Mouse (Mus musculus) CH12.LX (cell line): ENCODE data around the gene Tmem231.

Source experiments
- CTCF ChIP-seq, 2 experiments: IDR thresholded peaks in 1 of 2; conservative IDR thresholded peaks in 1 of 2; 2 replicates each; pipeline ENCODE4 v1.5.1; 2011 to 2012; ENCODE audit warnings: low read depth in 2 of 2, low read length in 2 of 2, improper control_type of control experiment in 1 of 2, inconsistent platforms in 1 of 2, mild to moderate bottlenecking in 1 of 2, moderate library complexity in 1 of 2
- ETS1 ChIP-seq: conservative IDR thresholded peaks from 2 replicates; pipeline ENCODE4 v1.6.1; 2012; ENCODE audit warnings: low read depth, mild to moderate bottlenecking, inconsistent platforms, low read length, improper control_type of control experiment, moderate library complexity
- MAX ChIP-seq: IDR thresholded peaks from 2 replicates; pipeline ENCODE4 v1.6.1; 2011; ENCODE audit warnings: low read length, improper control_type of control experiment
- MXI1 ChIP-seq: IDR thresholded peaks from 2 replicates; pipeline ENCODE4 v1.6.1; 2011; ENCODE audit warnings: mild to moderate bottlenecking, low read depth, low read length, improper control_type of control experiment
- POLR2A ChIP-seq: IDR thresholded peaks from 2 replicates; pipeline ENCODE4 v1.6.1; 2011; ENCODE audit warnings: low read depth, mild to moderate bottlenecking, improper control_type of control experiment, low read length
- UBTF ChIP-seq: IDR thresholded peaks from 2 replicates; pipeline ENCODE4 v1.6.1; 2012; ENCODE audit warnings: low read depth, mild to moderate bottlenecking, inconsistent platforms, low read length, improper control_type of control experiment, moderate library complexity

DNA sequence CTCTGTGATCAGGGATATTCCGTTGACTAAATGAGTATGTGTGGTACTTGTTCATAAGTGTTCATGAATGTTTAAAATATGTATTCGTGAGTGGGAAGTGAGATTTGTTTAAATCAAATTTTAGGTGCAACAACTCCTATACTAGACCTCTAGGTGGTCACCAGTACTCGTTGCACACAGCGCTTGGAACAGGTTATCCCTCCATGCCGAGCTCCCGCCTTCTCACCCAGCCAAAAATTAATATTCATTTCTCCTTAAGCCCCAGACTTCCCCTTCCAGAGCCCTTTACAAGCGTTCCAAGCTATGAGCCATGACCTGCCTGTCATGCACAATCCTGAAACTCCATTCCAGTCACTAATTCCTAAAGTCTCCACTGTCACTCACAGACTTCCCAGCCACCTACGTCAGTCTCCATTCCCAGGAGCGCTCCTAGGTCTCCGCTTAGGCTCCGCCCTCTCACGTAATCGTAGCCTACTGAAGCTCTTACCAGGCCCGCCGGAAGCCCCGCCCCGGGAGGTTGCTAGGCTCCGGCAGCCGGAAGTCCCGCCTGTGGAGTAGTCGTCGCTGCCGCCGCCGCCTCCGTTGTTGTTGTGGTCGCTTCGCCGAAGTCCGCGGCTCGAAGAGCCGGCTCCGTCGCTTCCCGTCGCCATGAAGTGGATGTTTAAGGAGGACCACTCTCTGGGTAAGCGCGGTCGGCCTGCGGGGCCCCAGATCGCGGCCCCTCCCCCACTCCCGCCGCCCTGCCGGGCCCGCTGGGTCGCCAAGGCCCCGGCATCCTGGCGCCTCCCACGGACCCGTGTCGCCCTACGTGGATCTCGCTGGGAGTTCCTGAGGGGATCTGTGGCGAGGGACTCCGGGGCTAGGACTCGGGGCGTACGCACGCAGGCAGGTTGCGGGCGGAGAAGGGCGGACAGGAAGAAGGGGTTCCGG is 6.8 kb upstream of the Tmem231 start, which contains the start of gene Gabarapl2:
- TF ChIP-seq CTCF (conservative IDR thresholded peaks at IDR 0.05 in 1 of 2, IDR thresholded peaks at IDR 0.05 in 1 of 2; ENCODE audit: low read depth in 2 of 2, low read length in 2 of 2) (no peak), UBTF (no peak), POLR2A (peak; percentile 59), ETS1 (0 out of 2 replicates have a peak, but pooled peaks have one; percentile 12), MXI1 (0 out of 2 replicates have a peak, but pooled peaks have one; percentile 14), MAX (no peak)
